Mouse (Mus musculus): ENCODE results near the gene Prima1. TPM values are rescaled to one million over a fixed set of nuclear protein-coding genes. Genes with fewer than 3 reads are reported as not detected.

Gene Prima1
- polyA plus RNA-seq, 1 experiment from 2014 or later, result 2.7 TPM

DNA sequence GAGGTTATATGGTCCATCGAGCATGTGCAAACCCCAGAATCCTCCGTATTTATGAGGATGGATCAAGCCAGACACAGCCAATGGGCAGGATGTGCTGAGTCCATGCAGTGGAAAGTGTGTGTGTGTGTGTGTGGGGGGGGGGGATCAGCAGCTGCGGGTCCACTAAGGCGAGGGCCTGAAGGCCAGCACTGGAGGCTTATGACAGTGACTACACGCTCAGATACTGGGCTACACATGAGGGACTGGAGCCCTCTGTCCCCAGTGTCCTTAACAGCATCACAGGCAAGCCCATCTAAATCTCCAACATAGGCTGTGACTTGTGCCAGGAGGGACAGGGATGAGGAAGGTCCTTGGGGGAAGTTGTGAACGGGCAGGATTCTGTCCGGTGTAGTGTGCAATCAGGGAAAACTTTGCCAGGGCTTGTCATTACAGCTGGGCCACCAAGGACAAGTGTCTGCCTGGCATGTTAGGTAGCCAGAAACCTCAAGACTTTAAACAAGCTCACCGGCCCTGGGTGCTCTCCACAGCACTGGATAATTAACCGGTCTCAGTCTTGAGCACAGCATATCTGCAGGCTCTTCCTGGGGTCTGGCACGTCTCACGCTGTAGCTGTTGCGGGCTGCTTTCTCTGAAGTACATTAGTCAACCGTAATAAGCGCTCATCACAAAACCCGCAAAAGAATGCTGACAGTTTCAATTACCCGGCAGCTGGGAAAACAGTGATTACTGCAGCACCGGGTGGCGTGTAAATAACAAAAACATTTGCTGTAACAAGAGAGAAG is 84.6 kb downstream of the Prima1 start:
- no peak for DNase-seq (ENCODE audit: low spot score)
- Histone ChIP-seq H3K27ac (ENCODE audit: low read depth) (no peak overlapping the region), H3K4me3 (ENCODE audit: low read depth, low read length) (no peak overlapping the region), H3K9ac (ENCODE audit: low read length) (no peak overlapping the region), H3K4me2 (ENCODE audit: low read length) (no peak overlapping the region), H3K27me3 (replicated peaks; ENCODE audit: control insufficient read depth, insufficient read depth, low read length) (no peaks in the 10 kb centered on the region), H3K4me1 (replicated peaks; ENCODE audit: control insufficient read depth, insufficient read depth, low read length) (no peaks in the 10 kb centered on the region), H3K36me3 (ENCODE audit: control insufficient read depth, insufficient read depth, low read length) (no peaks in the 10 kb centered on the region), H3K9me3 (ENCODE audit: control insufficient read depth, low read length) (no peaks in the 10 kb centered on the region)
- WGBS, result 56% methylated on average over 18 of the region's 18 CpGs
- no peak for ATAC-seq (replicated peaks; ENCODE audit: low FRiP score, low TSS enrichment, low read depth)

DNA sequence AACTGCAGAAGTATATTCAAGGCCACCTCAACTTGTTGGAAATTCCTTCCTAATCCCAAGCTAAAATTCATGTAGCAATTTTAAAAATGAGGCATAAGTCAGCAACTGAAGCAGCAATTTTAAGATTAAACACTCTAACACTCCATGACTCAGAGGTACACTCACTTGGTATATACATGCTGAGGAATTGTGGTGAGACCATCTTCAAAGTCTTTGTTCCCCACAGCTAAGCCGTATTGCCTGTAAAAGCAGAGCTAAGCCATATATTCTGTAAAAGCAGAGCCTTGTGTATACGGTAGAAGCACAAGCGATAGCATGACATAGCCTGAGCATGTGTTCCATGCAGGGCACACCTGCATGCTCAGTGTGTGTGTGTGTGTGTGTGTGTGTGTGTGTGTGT is 86.5 kb downstream of the Prima1 start:
- DNase-seq (ENCODE audit: low spot score) (peak; percentile 16), ATAC-seq (replicated peaks; ENCODE audit: low FRiP score, low TSS enrichment, low read depth) (no peak)
- Histone ChIP-seq H3K9ac (ENCODE audit: low read length) (no peak overlapping the region), H3K36me3 (ENCODE audit: control insufficient read depth, insufficient read depth, low read length) (no peaks in the 10 kb centered on the region), H3K4me1 (replicated peaks; ENCODE audit: control insufficient read depth, insufficient read depth, low read length) (no peaks in the 10 kb centered on the region), H3K9me3 (ENCODE audit: control insufficient read depth, low read length) (no peaks in the 10 kb centered on the region), H3K27ac (ENCODE audit: low read depth) (no peak overlapping the region), H3K4me3 (ENCODE audit: low read depth, low read length) (no peak overlapping the region), H3K27me3 (replicated peaks; ENCODE audit: control insufficient read depth, insufficient read depth, low read length) (no peaks in the 10 kb centered on the region), H3K4me2 (ENCODE audit: low read length) (no peak overlapping the region)
- WGBS, result 68% methylated on average over 3 of the region's 3 CpGs

DNA sequence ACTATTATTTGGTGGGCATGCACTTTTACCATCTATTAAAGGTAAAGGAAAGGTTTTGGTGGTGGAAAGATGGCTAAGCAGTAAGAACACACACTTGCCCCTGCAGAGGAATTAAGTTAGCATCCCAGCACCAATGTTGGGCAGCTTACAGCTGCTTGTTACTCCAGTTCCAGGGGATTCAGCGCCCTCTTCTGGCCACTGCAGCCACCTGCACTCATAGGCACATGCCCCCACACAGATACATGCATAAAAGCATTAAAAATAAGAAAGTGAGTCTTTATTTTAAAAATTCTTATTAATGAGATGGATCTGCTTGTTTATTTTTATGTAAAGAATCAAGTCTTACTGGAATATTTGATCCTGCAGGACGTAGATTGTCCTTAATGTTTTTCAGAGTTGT is 87.0 kb downstream of the Prima1 start:
- no peak overlapping the region for H3K4me3 ChIP-seq (ENCODE audit: low read depth, low read length)
- ATAC-seq (replicated peaks; ENCODE audit: low FRiP score, low TSS enrichment, low read depth), result no peak
- 66% methylated on average over 2 of the region's 2 CpGs for WGBS

DNA sequence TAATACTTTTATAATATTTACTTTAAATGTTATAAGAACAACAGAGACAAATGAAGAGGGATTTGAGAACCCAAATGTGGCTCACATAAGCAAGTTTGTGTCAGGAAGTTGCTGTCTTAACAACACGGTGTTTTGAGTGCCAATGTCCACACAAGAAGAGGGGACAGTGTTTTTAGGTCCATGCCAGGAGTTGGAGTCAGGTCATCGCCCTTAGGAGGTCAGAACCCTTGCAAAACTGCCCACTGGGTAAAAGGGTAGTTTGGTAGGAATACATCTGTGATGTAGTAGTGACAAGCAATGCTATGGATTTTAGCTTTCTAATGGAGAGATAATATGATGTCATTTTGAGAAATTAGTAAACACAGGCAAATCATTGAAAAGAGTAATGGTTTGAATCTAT is 91.7 kb downstream of the Prima1 start:
- ATAC-seq (replicated peaks; ENCODE audit: low FRiP score, low TSS enrichment, low read depth) (no peak), DNase-seq (ENCODE audit: low spot score) (no peak)
- H3K4me2 ChIP-seq (ENCODE audit: low read length), result no peak overlapping the region
- H3K27ac ChIP-seq (ENCODE audit: low read depth), result no peak overlapping the region
- no peak overlapping the region for H3K4me3 ChIP-seq (ENCODE audit: low read depth, low read length)
- 63% methylated on average over 2 of the region's 2 CpGs for WGBS
- H3K9ac ChIP-seq (ENCODE audit: low read length), result no peak overlapping the region
- H3K36me3 ChIP-seq (ENCODE audit: control insufficient read depth, insufficient read depth, low read length), result no peaks in the 10 kb centered on the region
- H3K9me3 ChIP-seq (ENCODE audit: control insufficient read depth, low read length), result peaks cover 5% of the 10 kb centered on the region; the same call in 1 of the 2 replicates
- H3K4me1 ChIP-seq (replicated peaks; ENCODE audit: control insufficient read depth, insufficient read depth, low read length), result no peaks in the 10 kb centered on the region
- no peaks in the 10 kb centered on the region for H3K27me3 ChIP-seq (replicated peaks; ENCODE audit: control insufficient read depth, insufficient read depth, low read length)

More for the DNA sequence above, 87.0 kb downstream of the Prima1 start:
- Histone ChIP-seq H3K9ac (ENCODE audit: low read length) (no peak overlapping the region), H3K4me1 (replicated peaks; ENCODE audit: control insufficient read depth, insufficient read depth, low read length) (no peaks in the 10 kb centered on the region), H3K27me3 (replicated peaks; ENCODE audit: control insufficient read depth, insufficient read depth, low read length) (no peaks in the 10 kb centered on the region), H3K27ac (ENCODE audit: low read depth) (no peak overlapping the region), H3K9me3 (ENCODE audit: control insufficient read depth, low read length) (no peaks in the 10 kb centered on the region), H3K36me3 (ENCODE audit: control insufficient read depth, insufficient read depth, low read length) (no peaks in the 10 kb centered on the region), H3K4me2 (ENCODE audit: low read length) (no peak overlapping the region)
- DNase-seq (ENCODE audit: low spot score), result peak; percentile 45

Other genes with a start within 250 kb of the Prima1 start
- not detected in 2 replicates for gene Fam181a, start 68.8 kb upstream of the Prima1 start, polyA plus RNA-seq (2014; fragmentation: Nextera tagmentation; extraction: Ambion mirVana)
- 24.1 and 24.6 TPM in 2 replicates for gene Asb2, start 113.9 kb upstream of the Prima1 start, polyA plus RNA-seq (2014; fragmentation: Nextera tagmentation; extraction: Ambion mirVana)
- gene Otub2, start 146.5 kb upstream of the Prima1 start, polyA plus RNA-seq (2014; fragmentation: Nextera tagmentation; extraction: Ambion mirVana), result 5.6 and 8.1 TPM in 2 replicates
- gene 9330161L09Rik, start 165.7 kb upstream of the Prima1 start, polyA plus RNA-seq (2014; fragmentation: Nextera tagmentation; extraction: Ambion mirVana), result 0.24 and 0.67 TPM in 2 replicates
- 84.0 and 90.1 TPM in 2 replicates for gene Ddx24, start 183.7 kb upstream of the Prima1 start, polyA plus RNA-seq (2014; fragmentation: Nextera tagmentation; extraction: Ambion mirVana)
- 37.9 and 42.5 TPM in 2 replicates for gene Ifi27, start 192.1 kb upstream of the Prima1 start, polyA plus RNA-seq (2014; fragmentation: Nextera tagmentation; extraction: Ambion mirVana)
- 16.4 and 23.2 TPM in 2 replicates for gene Ifi27l2a, start 201.5 kb upstream of the Prima1 start, polyA plus RNA-seq (2014; fragmentation: Nextera tagmentation; extraction: Ambion mirVana)
- gene Ifi27l2b, start 215.1 kb upstream of the Prima1 start, polyA plus RNA-seq (2014; fragmentation: Nextera tagmentation; extraction: Ambion mirVana), result 6.5 and 8.5 TPM in 2 replicates